Mouse (Mus musculus) left cerebral cortex, adult 8-10 months (tissue): ENCODE results near the gene Itpka. TPM values are rescaled to one million over a fixed set of nuclear protein-coding genes. Genes with fewer than 3 reads are reported as not detected.
"Not testable (repeated sequence)": the region's sequence is repeated elsewhere in the genome, so short reads cannot be mapped to it uniquely, and the experiment has no call there.

Experiments
- DNase-seq, 2 experiments: peaks; one replicate each; pipeline ENCODE4 v3.0.0; 2022; ENCODE audit warnings: low spot score in 2 of 2
- total RNA-seq, 4 experiments: library from RNA; stranded (reverse); gene quantifications; 2 replicates each; pipeline ENCODE4 v1.2.4; 2022

The Itpka gene
- 100 to 1,000 TPM; 160 to 178 (median 177) TPM for total RNA-seq

DNA sequence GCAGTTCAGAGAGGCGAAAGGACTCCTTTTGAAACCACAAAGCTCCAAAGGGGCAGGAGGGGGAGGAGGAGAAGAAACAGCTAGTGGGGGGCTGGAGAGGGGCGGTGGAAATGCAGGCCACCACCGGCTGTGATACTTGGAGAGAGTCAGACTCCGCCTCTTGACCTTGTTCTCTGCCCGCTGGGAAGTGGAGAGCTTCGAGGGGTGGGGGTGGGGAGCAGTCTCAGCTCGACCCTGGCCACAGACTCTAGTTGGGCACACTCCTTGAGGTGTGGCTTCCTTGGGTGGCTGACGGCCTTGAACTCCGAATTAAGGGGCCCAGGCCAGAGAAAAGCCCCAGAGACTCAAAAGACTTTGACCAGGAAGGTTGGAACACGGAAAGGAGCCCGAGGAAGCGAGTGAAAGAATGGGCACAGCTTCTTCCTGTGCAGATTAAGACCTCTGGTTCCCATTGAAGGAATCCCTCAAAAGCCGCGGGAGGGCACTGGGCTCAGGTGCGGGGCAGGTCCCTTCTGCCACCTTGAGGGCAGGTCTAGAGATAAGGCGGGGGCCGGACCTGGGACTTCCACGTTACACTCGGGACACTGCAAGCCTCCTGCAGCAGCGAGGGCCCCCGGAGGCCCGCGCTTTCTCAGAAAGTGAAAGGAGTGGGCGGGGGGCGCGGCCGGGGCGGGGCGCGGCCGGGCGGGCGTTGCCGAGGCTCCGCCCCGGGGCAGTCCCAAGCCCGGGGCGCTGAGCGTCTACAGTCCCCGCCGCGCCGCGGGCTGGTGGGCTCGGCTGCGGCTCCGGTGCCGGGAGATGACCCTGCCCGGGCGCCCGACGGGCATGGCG lies at the start of gene Itpka:
TSS of gene Itpka (plus strand) at position 757 of the 831 bp plus-strand sequence.
- DNase-seq: no peak

DNA sequence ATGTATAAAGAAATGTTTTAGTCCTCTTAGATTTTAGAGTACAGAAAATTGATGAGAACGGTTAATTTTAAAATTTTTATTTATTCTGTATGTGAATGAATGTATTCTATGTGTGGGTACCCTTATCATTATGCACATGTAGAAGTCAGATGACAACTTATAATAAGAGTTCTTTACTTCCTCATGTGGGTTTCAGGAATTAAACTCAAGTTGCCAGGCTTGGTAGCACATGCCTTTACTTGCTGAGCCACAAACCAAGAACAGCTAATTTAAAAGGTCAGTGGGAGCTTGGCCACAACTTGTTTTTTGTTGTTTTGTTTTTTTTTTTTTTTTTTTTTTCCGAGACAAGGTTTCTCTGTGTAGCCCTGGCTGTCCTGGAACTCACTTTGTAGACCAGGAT lies 47.3 kb upstream of the Itpka start:
- no peak for DNase-seq

DNA sequence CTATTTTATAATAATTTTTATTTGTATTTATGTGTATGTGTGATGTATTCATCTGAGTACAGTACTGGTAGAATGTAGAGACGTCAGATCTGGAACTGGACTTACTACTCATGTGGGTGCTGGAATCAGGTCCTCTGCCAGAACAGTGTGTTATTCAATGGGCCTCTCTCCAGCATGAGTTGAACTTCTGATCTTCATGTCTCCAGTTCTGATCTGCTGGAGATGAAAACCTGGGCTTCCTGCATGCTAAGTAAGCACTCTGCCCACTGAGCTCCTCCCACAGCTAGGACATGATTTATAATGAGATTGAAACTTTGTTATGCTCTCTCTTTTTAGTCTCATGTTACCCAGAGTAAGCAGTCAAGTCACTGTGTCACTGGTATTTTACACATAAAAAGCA lies 46.0 kb upstream of the Itpka start:
- DNase-seq: no peak

DNA sequence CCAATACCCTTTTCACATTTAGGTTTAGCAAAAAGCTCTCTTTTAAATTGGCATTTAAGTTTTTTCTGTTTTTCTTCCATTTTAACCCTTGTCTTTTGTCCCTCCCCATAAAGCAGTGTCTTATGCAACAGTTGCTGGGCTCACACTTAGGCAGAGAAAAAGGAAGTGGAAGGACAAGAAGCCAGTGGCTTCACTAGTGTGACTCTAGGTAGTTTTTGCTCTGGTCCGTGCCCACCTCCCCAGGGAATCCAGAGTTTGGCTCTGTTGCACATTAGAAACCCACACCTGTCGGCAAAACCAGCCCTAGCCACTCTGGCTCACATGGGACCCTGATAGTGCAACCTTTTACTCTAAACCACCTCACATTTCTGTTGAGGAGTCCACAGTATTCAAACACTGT lies 43.7 kb upstream of the Itpka start:
- no peak for DNase-seq

DNA sequence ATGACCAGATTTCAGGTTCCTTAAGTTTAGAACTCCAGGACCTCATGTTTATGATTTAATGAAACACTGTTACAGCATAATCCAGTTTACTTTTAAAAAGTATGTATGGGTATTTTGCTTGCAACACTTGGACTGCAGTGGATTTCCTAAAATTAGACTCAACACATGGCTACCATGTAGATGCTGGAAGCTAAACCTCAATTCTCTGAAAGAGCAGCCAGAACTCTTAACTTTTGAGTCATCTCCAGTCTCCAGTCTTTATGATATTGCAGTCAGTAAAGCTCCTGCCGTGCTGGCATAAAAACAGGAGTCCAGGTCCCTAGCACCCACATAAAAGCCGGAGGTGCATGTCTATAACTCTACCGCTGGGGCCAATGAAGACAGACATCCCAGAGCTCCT lies 42.2 kb upstream of the Itpka start:
- no peak for DNase-seq

DNA sequence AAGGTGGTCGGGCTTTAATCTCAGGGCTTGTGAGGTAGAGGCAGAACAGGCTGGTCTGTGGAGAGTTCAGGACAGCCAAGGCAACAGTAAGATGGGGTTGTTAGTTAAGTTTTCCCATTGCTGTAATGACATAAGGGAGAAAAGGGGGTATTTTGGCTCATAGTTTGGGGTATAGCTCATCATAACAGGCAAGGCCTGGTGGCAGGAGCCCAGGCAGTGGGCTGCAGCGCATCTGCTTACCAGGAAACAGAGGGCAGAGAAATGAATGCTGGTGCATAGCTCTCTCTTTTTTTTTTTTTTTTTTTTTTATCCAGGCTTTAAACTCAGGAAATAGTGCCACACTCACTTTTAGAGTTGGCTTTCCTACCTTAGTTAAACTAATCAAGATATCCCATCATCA lies 39.0 kb upstream of the Itpka start:
- no peak for DNase-seq

DNA sequence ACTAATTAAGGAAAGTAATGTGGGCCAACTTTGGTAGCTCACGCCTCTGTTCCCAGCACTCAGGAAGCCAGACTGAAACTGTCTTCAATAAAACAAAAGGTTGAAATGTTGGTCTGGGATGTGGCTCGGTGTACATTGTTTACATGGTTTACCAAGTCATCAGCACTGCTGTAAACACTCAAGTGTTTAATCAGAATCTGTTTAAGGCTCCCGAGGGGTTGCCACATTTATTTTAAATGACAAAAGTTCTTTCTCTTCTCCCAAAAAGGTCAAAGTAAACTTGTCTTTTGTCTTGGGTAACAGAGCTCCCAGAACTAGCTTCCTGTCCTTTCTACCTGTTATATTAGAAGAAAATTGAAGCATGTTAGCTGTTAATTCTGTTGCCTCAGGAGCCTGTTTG lies 34.5 kb upstream of the Itpka start:
- DNase-seq: no peak

DNA sequence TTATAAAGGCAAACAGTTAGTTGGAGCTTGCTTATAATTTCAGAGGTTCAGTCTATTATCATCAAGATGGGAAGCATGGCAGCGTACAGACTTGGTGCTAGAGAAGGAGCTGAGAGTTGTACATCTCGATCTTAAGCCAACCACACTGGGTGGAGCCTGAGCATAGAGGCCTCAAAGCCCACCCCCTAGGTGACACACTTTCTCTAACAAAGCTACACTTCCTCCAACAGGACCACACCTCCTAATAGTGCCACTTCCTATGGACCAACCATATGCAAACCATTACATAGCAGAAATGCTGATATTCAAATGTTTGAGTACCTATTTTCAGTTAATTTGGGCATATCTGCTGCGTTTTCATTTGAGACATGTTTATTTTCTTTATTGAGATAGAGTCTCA lies 32.1 kb upstream of the Itpka start:
- DNase-seq: no peak

DNA sequence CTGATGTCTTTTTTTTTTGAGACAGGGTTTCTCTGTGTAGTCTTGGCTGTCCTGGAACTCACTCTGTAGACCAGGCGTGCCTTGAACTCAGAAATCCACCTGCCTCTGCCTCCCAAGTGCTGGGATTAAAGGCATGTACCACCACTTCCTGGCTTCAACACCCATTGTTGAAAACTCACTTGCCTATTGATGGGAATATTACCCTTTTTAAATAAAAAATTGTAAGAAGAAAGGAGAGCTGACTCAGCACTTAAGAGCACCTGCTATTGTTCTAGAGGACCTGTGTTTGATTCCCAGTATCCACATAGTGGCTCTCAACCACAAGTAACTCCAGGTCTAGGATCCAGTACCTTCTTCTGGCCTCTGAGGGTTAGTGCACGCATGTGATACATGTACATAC lies 26.3 kb upstream of the Itpka start:
- not testable (repeated sequence) for DNase-seq

DNA sequence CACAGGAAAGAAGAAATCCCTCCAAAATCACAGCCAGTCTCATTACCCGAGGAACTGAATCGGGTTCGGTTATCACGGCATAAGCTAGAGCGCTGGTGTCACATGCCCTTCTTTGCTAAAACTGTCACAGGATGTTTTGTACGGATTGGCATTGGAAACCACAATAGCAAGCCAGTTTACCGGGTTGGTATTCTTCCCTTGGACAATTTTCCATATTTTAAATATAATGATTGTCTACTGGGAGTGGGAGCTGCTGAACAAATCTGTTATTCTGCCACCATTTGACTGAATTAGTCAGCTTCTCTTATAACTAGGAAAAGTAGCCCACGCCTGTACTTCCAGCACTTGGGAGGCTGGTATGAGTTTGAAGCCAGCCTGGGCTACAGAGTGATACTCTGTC lies 21.1 kb upstream of the Itpka start:
- DNase-seq: no peak

DNA sequence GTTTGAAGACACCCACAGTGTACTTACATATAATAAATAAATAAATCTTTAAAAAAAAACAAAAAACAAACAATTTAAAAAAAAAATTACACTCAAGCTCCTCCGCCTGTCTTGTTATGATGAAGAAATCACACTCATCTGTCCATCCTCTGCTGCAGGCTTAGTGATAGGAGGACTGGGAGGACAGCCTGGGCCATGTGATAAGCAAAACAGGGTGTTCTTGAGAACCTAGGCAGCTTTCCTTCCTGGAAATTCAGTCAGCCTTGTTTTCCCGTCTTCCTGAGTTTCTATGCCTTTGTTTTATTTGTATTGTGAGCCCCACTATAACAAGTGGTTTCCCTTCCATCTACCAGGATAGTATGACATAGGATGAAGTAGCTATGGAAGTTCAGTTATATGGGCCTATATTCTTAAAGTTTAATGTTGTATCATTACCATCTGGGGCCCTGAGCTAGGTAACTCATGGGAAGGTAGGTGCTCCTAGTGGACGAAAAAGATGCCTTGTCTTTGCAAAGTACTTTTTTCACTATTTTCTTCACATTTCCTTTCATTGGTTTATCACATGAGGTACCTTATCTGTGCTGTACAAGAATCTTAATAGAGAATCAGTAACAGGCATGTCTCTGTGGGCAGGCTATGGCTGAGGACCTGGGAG lies 14.2 kb upstream of the Itpka start:
- no peak for DNase-seq

DNA sequence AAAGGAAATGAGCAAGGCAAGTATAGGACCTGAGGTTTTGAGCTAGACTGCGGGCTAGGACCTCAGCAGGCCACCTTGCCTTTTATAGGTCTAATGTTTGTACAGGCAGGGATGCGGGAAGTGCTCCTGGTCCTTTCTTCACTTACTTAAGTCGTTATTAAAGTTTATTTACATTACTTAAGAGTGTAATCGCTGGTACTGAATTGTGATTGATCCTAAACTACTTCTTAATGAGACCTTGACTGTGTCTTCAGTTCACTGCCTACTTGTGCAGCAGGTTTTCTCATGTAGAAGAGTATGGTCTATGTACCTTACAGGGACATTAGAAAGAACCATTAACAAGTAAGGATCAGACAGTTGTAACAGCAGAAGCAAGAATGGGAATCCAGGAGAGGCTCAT lies 11.4 kb upstream of the Itpka start:
- no peak for DNase-seq

DNA sequence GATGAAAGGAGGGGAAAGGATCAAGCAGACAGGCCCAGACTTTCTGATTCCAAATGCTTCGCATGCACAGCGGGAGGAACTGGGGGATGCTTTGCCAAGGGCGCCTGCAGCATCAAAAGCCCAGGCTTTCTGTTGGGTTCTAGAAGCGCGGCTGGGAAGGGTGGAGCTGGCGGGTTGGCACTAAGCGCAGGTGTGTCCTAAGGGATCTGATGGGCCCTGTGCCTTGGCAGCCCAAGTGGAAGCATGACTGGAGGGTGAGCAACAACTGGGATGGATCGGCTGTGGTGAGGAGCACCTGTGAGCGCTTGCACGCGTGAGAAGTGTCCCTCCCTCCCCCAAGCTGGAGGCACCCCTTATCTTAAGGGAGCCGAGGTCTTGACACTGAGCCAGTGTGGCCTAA lies 5.0 kb upstream of the Itpka start:
- no peak for DNase-seq

DNA sequence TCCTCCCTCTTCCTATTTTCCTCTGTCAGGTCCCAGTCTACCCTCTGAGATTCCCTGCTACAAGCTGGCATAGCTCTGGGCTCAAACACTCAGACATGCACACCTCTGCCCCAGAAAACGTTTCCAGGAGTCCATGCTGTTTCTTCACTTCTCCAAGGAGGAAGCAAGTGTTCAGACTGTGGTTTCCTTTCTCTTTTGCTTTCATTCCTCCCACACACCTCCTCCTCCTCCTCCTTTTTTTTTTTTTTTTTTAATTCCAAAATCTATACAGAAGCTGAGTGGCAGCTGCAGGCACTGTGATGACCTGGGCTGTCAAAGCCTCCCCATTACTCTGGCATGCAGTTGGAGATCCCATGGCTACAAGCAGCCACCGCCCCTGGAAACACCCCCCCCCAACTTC lies 1.6 kb upstream of the Itpka start:
- no peak for DNase-seq

DNA sequence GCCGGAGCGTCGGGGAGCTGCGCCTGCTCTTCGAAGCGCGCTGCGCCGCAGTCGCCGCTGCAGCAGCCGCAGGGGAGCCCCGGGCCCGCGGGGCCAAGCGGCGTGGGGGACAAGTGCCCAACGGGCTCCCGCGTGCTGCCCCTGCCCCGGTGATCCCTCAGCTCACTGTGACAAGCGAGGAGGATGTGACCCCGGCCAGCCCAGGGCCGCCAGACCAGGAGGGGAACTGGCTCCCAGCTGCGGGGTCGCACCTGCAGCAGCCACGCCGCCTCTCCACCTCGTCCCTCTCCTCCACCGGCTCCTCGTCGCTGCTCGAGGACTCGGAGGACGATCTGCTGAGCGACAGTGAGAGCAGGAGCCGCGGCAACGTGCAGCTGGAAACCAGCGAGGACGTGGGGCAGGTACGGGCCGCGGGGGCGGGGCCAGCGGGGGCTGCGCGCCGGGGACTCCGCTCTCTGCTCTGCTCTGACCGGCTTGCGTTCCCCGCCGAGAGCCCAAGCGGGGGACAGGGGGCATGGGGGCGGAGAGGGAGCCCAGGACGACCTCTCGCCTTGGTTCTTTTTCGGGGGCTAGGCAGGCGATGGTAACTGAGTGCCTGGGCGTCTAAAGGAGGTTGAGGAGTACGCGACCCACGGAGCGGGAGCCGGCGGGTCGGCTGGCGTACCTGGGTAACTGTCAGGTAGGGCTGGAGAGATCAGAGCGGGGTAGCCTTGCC lies 481 bp downstream of the Itpka start:
- DNase-seq: peak in 1 of 2 experiments; percentile 54

DNA sequence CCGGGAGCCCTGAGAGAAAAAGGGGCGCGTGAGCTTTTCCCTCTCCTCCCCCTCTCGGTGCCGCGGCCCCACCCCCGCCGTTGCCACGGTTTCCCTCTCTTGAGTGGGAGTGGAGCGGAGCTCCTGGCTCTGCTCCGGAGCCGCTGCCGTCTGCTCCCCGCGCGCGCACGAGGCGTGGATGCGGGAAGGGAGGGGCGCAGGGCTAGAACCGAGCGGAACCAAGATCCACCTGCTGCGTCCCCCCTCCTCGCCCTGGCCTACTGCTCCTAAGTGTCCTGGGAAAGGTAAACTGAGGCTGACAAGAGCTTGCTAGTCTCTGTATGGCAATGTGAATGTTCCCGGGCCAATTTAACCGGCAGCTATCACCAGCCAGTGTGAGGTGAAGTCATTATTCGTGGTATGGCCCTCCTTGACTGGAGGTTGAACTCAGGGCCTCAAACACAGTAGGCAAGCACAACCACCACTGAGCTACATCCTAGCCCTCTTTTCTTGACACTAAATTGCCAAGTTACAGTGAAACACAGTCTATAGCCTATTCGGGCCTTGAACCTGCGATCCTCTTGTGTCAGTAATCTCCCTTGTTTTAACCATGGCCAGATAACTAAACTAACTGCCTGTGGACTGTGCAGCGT lies 1.2 kb downstream of the Itpka start:
- DNase-seq: peak in 1 of 2 experiments; percentile 76

DNA sequence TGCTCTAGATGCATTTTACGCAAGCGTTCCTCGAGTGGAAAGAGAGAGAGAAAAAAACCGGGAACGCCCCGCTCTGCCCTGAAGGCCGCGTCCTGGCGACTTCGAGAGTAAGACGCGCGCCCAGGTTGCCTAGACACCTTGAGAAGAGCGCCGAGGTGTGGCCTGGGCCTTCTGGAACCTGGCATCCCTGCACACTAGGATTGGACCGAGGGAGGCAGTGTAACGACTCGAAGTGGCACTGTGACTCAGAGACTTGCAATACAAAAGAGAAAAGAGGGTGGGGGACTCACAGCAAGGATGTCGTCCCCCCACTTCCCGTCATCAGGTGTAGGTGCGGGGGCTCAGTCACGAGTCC lies 1.6 kb downstream of the Itpka start:
- no peak for DNase-seq

DNA sequence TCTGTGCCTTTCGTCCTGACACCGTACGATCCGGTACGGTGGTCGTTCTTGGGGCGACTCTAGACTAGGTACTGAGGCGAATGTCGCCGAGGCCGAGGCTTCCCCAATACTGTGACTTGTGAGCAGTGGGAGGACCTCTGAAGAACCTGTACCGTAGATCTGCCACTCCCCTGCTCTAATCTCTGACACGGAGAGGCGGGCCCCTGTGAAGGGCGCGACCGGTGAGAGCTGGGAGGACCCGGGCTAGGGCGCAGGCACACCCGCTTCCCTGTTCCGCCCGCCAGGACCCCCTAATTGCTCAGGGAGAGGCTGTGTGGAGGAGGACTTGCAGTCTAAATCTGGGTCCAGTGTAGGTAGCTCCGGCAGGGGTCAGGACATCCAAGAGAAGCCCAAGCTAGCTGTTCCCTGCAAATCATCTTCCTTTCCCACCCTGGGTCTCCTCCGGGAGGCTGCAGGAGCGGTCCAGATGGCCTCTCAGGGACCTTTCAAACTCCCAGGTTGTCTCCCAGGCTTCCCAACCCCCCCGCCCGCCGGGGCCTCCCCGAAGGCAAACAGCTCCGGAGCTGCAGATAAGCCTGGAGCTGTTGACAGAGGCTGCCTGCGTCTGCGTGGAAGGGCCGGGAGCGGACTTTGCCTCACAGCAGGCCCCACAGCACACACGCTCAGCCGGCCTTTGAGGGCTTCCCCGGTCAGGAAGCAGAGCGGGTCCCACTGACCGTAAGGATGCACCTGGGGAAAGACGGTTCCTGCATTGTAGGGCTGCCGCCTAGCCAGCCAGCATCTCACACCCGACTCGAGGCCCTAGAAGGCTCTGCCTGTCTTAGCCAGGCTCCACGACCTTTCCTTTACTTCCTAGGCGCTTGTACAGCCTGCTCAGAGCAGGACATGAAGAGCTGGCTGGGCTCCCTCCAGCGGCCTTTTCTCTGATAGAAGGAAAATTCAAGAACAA lies 2.3 kb downstream of the Itpka start:
- no peak for DNase-seq

DNA sequence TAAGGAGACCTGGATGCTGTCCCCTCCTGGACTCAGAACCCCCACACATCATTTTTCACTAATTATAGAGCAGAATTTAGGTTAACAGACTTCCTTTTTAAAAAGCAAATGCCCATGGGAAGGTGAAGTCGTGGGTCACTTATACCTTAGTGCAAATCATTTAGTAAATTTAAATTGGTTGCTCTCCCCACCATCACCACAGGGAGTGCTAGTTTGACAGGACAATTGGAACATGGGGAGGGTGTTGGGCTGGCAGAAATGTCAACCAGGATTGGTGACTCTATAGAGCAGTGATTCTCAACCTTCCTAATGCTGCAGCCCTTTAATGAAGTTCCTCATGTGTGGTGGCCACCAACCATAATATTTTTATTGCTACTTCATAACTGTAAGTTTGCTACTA lies 3.1 kb downstream of the Itpka start:
- no peak for DNase-seq

DNA sequence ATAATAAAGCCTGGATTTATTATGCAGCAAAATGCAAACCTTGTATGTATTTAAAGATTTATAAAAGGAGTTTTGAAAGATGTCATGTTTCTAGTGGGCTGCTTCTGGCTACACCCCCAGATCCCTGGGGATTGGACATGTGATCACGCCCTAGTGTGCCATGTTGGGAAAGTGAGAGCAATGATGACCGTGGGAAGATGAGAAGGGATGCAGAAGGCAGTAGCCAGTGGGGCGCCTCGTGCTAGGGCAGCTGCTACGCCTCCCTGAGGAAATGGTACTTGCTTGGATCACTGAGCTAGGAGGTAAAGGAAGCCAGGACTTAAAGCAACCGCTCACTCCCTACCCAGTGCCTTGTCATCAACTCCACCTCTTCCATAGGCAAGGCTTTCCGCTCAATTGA lies 5.4 kb downstream of the Itpka start:
- peak in 1 of 2 experiments; percentile 87 for DNase-seq

DNA sequence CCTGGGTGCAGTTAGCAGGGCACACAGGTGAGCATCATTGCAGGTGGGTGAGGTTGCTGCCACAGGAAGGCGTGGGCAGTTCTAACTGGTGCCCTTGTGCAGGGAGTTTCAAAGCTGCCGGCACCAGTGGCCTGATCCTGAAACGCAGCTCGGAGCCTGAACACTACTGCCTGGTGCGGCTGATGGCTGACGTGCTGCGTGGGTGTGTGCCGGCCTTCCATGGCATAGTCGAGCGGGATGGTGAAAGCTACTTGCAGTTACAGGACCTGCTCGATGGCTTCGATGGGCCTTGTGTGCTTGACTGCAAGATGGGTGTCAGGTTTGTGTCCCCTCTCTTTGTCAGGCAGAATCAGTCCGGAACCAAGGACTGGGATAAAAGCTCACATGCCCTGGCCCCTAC lies 7.1 kb downstream of the Itpka start:
- DNase-seq: no peak
